Mouse (Mus musculus): Measurements from ENCODE around the gene Rbl1. TPM values are rescaled to one million over a fixed set of nuclear protein-coding genes. Genes with fewer than 3 reads are reported as not detected.

The Rbl1 gene
- polyA plus RNA-seq, 1 experiment: 0.59 TPM

- Histone ChIP-seq H3K4me3 (replicated peaks) (no peak overlapping the region), H3K36me3 (ENCODE audit: control insufficient read depth) (peaks cover 26% of the 10 kb centered on the region), H3K4me1 (ENCODE audit: control insufficient read depth) (peaks cover 58% of the 10 kb centered on the region), H3K9me3 (ENCODE audit: control insufficient read depth, low read length) (no peaks in the 10 kb centered on the region), H3K27me3 (ENCODE audit: control insufficient read depth) (no peaks in the 10 kb centered on the region)
- no peak for TF ChIP-seq GATA1 (IDR thresholded peaks at IDR 0.05; ENCODE audit: low read length)
- no peak for TF ChIP-seq TAL1 (IDR thresholded peaks at IDR 0.05; ENCODE audit: low read length)
Measured at GRCm38 (mm10) chr2:157132086-157132485, 72.2 kb downstream of the Rbl1 start.

- TF ChIP-seq TAL1 (IDR thresholded peaks at IDR 0.05; ENCODE audit: low read length) (no peak), GATA1 (IDR thresholded peaks at IDR 0.05; ENCODE audit: low read length) (no peak)
- Histone ChIP-seq H3K4me1 (ENCODE audit: control insufficient read depth) (peaks cover 50% of the 10 kb centered on the region), H3K27me3 (ENCODE audit: control insufficient read depth) (no peaks in the 10 kb centered on the region), H3K9me3 (ENCODE audit: control insufficient read depth, low read length) (no peaks in the 10 kb centered on the region), H3K4me3 (replicated peaks) (peak overlapping the region; percentile 61), H3K36me3 (ENCODE audit: control insufficient read depth) (peaks cover 37% of the 10 kb centered on the region)
Measured at GRCm38 (mm10) chr2:157130813-157131514, 73.4 kb downstream of the Rbl1 start.

- Histone ChIP-seq H3K4me3 (replicated peaks) (no peak overlapping the region), H3K9me3 (ENCODE audit: control insufficient read depth, low read length) (no peaks in the 10 kb centered on the region), H3K36me3 (ENCODE audit: control insufficient read depth) (peaks cover 49% of the 10 kb centered on the region), H3K27me3 (ENCODE audit: control insufficient read depth) (no peaks in the 10 kb centered on the region), H3K4me1 (ENCODE audit: control insufficient read depth) (peaks cover 38% of the 10 kb centered on the region)
- no peak for TF ChIP-seq TAL1 (IDR thresholded peaks at IDR 0.05; ENCODE audit: low read length)
- TF ChIP-seq GATA1 (IDR thresholded peaks at IDR 0.05; ENCODE audit: low read length): no peak
Measured at GRCm38 (mm10) chr2:157129601-157130164, 74.7 kb downstream of the Rbl1 start.

- Histone ChIP-seq H3K9me3 (ENCODE audit: control insufficient read depth, low read length) (no peaks in the 10 kb centered on the region), H3K4me3 (replicated peaks) (no peak overlapping the region), H3K4me1 (ENCODE audit: control insufficient read depth) (peaks cover 33% of the 10 kb centered on the region), H3K36me3 (ENCODE audit: control insufficient read depth) (peaks cover 52% of the 10 kb centered on the region), H3K27me3 (ENCODE audit: control insufficient read depth) (no peaks in the 10 kb centered on the region)
- no peak for TF ChIP-seq TAL1 (IDR thresholded peaks at IDR 0.05; ENCODE audit: low read length)
- no peak for TF ChIP-seq GATA1 (IDR thresholded peaks at IDR 0.05; ENCODE audit: low read length)
Measured at GRCm38 (mm10) chr2:157129096-157129495, 75.2 kb downstream of the Rbl1 start.

GRCm38 (mm10) chr2:157128072-157128471 is 76.3 kb downstream of the Rbl1 start:
- H3K4me1 ChIP-seq (ENCODE audit: control insufficient read depth): peaks cover 23% of the 10 kb centered on the region
- no peak for TF ChIP-seq TAL1 (IDR thresholded peaks at IDR 0.05; ENCODE audit: low read length)
- TF ChIP-seq GATA1 (IDR thresholded peaks at IDR 0.05; ENCODE audit: low read length): no peak
- H3K9me3 ChIP-seq (ENCODE audit: control insufficient read depth, low read length): no peaks in the 10 kb centered on the region
- H3K4me3 ChIP-seq (replicated peaks): no peak overlapping the region
- no peaks in the 10 kb centered on the region for H3K27me3 ChIP-seq (ENCODE audit: control insufficient read depth)
- H3K36me3 ChIP-seq (ENCODE audit: control insufficient read depth): peaks cover 55% of the 10 kb centered on the region

- Histone ChIP-seq H3K4me3 (replicated peaks) (no peak overlapping the region), H3K36me3 (ENCODE audit: control insufficient read depth) (peaks cover 58% of the 10 kb centered on the region), H3K9me3 (ENCODE audit: control insufficient read depth, low read length) (no peaks in the 10 kb centered on the region), H3K27me3 (ENCODE audit: control insufficient read depth) (no peaks in the 10 kb centered on the region), H3K4me1 (ENCODE audit: control insufficient read depth) (peaks cover 18% of the 10 kb centered on the region)
- no peak for TF ChIP-seq TAL1 (IDR thresholded peaks at IDR 0.05; ENCODE audit: low read length)
- TF ChIP-seq GATA1 (IDR thresholded peaks at IDR 0.05; ENCODE audit: low read length): no peak
Measured at GRCm38 (mm10) chr2:157127370-157127769, 77.0 kb downstream of the Rbl1 start.

- Histone ChIP-seq H3K36me3 (ENCODE audit: control insufficient read depth) (peaks cover 77% of the 10 kb centered on the region), H3K4me1 (ENCODE audit: control insufficient read depth) (peaks cover 2% of the 10 kb centered on the region; the same call in 1 of the 2 replicates), H3K27me3 (ENCODE audit: control insufficient read depth) (no peaks in the 10 kb centered on the region), H3K4me3 (replicated peaks) (no peak overlapping the region), H3K9me3 (ENCODE audit: control insufficient read depth, low read length) (no peaks in the 10 kb centered on the region)
- TF ChIP-seq GATA1 (IDR thresholded peaks at IDR 0.05; ENCODE audit: low read length): no peak
- TF ChIP-seq TAL1 (IDR thresholded peaks at IDR 0.05; ENCODE audit: low read length): no peak
Measured at GRCm38 (mm10) chr2:157125246-157125645, 79.1 kb downstream of the Rbl1 start.

- H3K36me3 ChIP-seq (ENCODE audit: control insufficient read depth): peaks cover 72% of the 10 kb centered on the region
- no peaks in the 10 kb centered on the region for H3K27me3 ChIP-seq (ENCODE audit: control insufficient read depth)
- no peaks in the 10 kb centered on the region for H3K9me3 ChIP-seq (ENCODE audit: control insufficient read depth, low read length)
- no peak for TF ChIP-seq GATA1 (IDR thresholded peaks at IDR 0.05; ENCODE audit: low read length)
- TF ChIP-seq TAL1 (IDR thresholded peaks at IDR 0.05; ENCODE audit: low read length): no peak
- H3K4me1 ChIP-seq (ENCODE audit: control insufficient read depth): no peaks in the 10 kb centered on the region
- no peak overlapping the region for H3K4me3 ChIP-seq (replicated peaks)
Measured at GRCm38 (mm10) chr2:157121766-157122165, 82.6 kb downstream of the Rbl1 start.

GRCm38 (mm10) chr2:157119075-157119474 is 85.3 kb downstream of the Rbl1 start:
- Histone ChIP-seq H3K36me3 (ENCODE audit: control insufficient read depth) (peaks cover 67% of the 10 kb centered on the region), H3K27me3 (ENCODE audit: control insufficient read depth) (no peaks in the 10 kb centered on the region), H3K4me1 (ENCODE audit: control insufficient read depth) (no peaks in the 10 kb centered on the region), H3K4me3 (replicated peaks) (no peak overlapping the region), H3K9me3 (ENCODE audit: control insufficient read depth, low read length) (no peaks in the 10 kb centered on the region)
- TF ChIP-seq GATA1 (IDR thresholded peaks at IDR 0.05; ENCODE audit: low read length) (no peak), TAL1 (IDR thresholded peaks at IDR 0.05; ENCODE audit: low read length) (no peak)
